Mouse (Mus musculus) midbrain, embryonic 11.5 days (tissue): ENCODE results near the gene Mrpl14. TPM values are rescaled to one million over a fixed set of nuclear protein-coding genes. Genes with fewer than 3 reads are reported as not detected.
A peak's percentile ranks its signal among the peaks of the same experiment; 100 is the strongest.

Experiments used
- ATAC-seq: fragments of 200-750 bp; cut with Nextera tagmentation; 2 replicates; pipeline ENCODE4 v1.8.0; 2017; ENCODE audit warnings: moderate TSS enrichment, moderate library complexity; ENCODE audit not compliant: low FRiP score
- DNase-seq: peaks from one replicate; pipeline ENCODE4 v3.0.0; 2015; ENCODE audit warnings: low spot score; ENCODE audit errors: missing footprints
- H3K27ac ChIP-seq: fragments of 300-500 bp; sonication (generic); 2 replicates; pipeline ENCODE4 v1.5.1; 2014; ENCODE audit warnings: low read depth, low read length
- H3K27me3 ChIP-seq: fragments of 300-500 bp; sonication (generic); 2 replicates; pipeline ENCODE4 v1.6.1; 2014; ENCODE audit warnings: mild to moderate bottlenecking, low read length, moderate library complexity, mixed read lengths; ENCODE audit not compliant: control insufficient read depth, insufficient read depth
- H3K36me3 ChIP-seq: fragments of 300-500 bp; sonication (generic); 2 replicates; pipeline ENCODE4 v1.6.1; 2014; ENCODE audit warnings: mild to moderate bottlenecking, low read length, moderate library complexity, mixed read lengths; ENCODE audit not compliant: control insufficient read depth, insufficient read depth
- H3K4me1 ChIP-seq: fragments of 300-500 bp; sonication (generic); 2 replicates; pipeline ENCODE4 v1.6.1; 2014; ENCODE audit warnings: low read length; ENCODE audit not compliant: control insufficient read depth, insufficient read depth
- H3K4me2 ChIP-seq: fragments of 300-500 bp; sonication (generic); 2 replicates; pipeline ENCODE4 v1.6.1; 2014; ENCODE audit warnings: mild to moderate bottlenecking, moderate library complexity
- H3K4me3 ChIP-seq: fragments of 300-500 bp; sonication (generic); 2 replicates; pipeline ENCODE4 v1.5.1; 2014; ENCODE audit warnings: low read depth, low read length
- H3K9ac ChIP-seq: fragments of 300-500 bp; sonication (generic); 2 replicates; pipeline ENCODE4 v1.6.1; 2014; ENCODE audit warnings: low read length
- H3K9me3 ChIP-seq: fragments of 300-500 bp; sonication (generic); 2 replicates; pipeline ENCODE4 v1.6.1; 2016; ENCODE audit warnings: low read length; ENCODE audit not compliant: control insufficient read depth
- WGBS: fragments of 180-500 bp; shearing (Covaris S2); extraction: QIAGEN DNeasy Blood & Tissue Kit; methylation state at CpG from one replicate; pipeline ENCODE4 v1.1.7; 2014; 5-methylcytosine and 5-hydroxymethylcytosine counted together
- polyA plus RNA-seq: library from polyadenylated mRNA; unstranded; fragments of >200 nt; fragmentation: Nextera tagmentation; extraction: Ambion mirVana; gene quantifications from 2 replicates; pipeline ENCODE4 v1.2.1, GENCODE M21; 2014

Mrpl14 gene
- polyA plus RNA-seq, 1 experiment from 2014 or later, result 114 TPM

- H3K4me3 ChIP-seq, result no peak overlapping the region
- no peak overlapping the region for H3K9ac ChIP-seq
- ATAC-seq (no peak), DNase-seq (no peak)
- no peak overlapping the region for H3K27ac ChIP-seq
- no peak overlapping the region for H3K4me2 ChIP-seq
- H3K9me3 ChIP-seq, result no peaks in the 10 kb centered on the region
- 69% methylated on average over 7 of the region's 7 CpGs for WGBS
- no peaks in the 10 kb centered on the region for H3K36me3 ChIP-seq
- H3K4me1 ChIP-seq, result peaks cover 6% of the 10 kb centered on the region
- H3K27me3 ChIP-seq, result no peaks in the 10 kb centered on the region
Observed at GRCm38 (mm10) chr17:45726249-45726648, 40.1 kb downstream of the Mrpl14 start.

GRCm38 (mm10) chr17:45727481-45727880 is 41.4 kb downstream of the Mrpl14 start:
- H3K27me3 ChIP-seq, result peaks cover 3% of the 10 kb centered on the region
- H3K4me3 ChIP-seq, result no peak overlapping the region
- no peak overlapping the region for H3K9ac ChIP-seq
- no peak overlapping the region for H3K4me2 ChIP-seq
- H3K4me1 ChIP-seq, result peaks cover 6% of the 10 kb centered on the region
- H3K9me3 ChIP-seq, result no peaks in the 10 kb centered on the region
- H3K27ac ChIP-seq, result no peak overlapping the region
- no peak for DNase-seq
- no peaks in the 10 kb centered on the region for H3K36me3 ChIP-seq
- no peak for ATAC-seq
- WGBS, result 83% methylated on average over 2 of the region's 2 CpGs

GRCm38 (mm10) chr17:45727983-45728723 is 42.0 kb downstream of the Mrpl14 start:
- H3K27ac ChIP-seq, result no peak overlapping the region
- peaks cover 9% of the 10 kb centered on the region for H3K27me3 ChIP-seq
- H3K9me3 ChIP-seq, result no peaks in the 10 kb centered on the region
- H3K4me2 ChIP-seq, result no peak overlapping the region
- no peaks in the 10 kb centered on the region for H3K36me3 ChIP-seq
- 56% methylated on average over 8 of the region's 8 CpGs for WGBS
- no peak overlapping the region for H3K9ac ChIP-seq
- no peak for ATAC-seq
- no peak for DNase-seq
- H3K4me3 ChIP-seq, result no peak overlapping the region
- H3K4me1 ChIP-seq, result peaks cover 6% of the 10 kb centered on the region

GRCm38 (mm10) chr17:45729387-45729786 is 43.3 kb downstream of the Mrpl14 start:
- no peak overlapping the region for H3K27ac ChIP-seq
- no peaks in the 10 kb centered on the region for H3K9me3 ChIP-seq
- 62% methylated on average over 10 of the region's 10 CpGs for WGBS

GRCm38 (mm10) chr17:45730696-45731095 is 44.6 kb downstream of the Mrpl14 start:
- H3K9me3 ChIP-seq, result no peaks in the 10 kb centered on the region
- ATAC-seq, result no peak
- no peaks in the 10 kb centered on the region for H3K36me3 ChIP-seq
- DNase-seq, result no peak
- 73% methylated on average over 4 of the region's 4 CpGs for WGBS
- H3K27me3 ChIP-seq, result peaks cover 13% of the 10 kb centered on the region
- no peak overlapping the region for H3K4me3 ChIP-seq
- no peak overlapping the region for H3K4me2 ChIP-seq
- peaks cover 21% of the 10 kb centered on the region for H3K4me1 ChIP-seq
- H3K27ac ChIP-seq, result no peak overlapping the region
- H3K9ac ChIP-seq, result no peak overlapping the region

More at GRCm38 (mm10) chr17:45729387-45729786, 43.3 kb downstream of the Mrpl14 start:
- H3K4me1 ChIP-seq, result peaks cover 11% of the 10 kb centered on the region
- H3K4me2 ChIP-seq, result no peak overlapping the region
- ATAC-seq (no peak), DNase-seq (no peak)
- no peaks in the 10 kb centered on the region for H3K36me3 ChIP-seq
- H3K9ac ChIP-seq, result no peak overlapping the region
- H3K4me3 ChIP-seq, result no peak overlapping the region
- peaks cover 13% of the 10 kb centered on the region for H3K27me3 ChIP-seq

- 28% methylated on average over 9 of the region's 9 CpGs for WGBS
- no peak overlapping the region for H3K27ac ChIP-seq
- peak; percentile 99 for DNase-seq
Observed at GRCm38 (mm10) chr17:45731172-45731864, 45.2 kb downstream of the Mrpl14 start.

GRCm38 (mm10) chr17:45733038-45733734 is 47.1 kb downstream of the Mrpl14 start:
- peak overlapping the region; percentile 71 for H3K9ac ChIP-seq
- DNase-seq (no peak), ATAC-seq (no peak)
- peak overlapping the region; percentile 28; the same call in 1 of the 2 replicates for H3K4me3 ChIP-seq
- WGBS, result 75% methylated on average over 19 of the region's 19 CpGs
- H3K27me3 ChIP-seq, result peaks cover 13% of the 10 kb centered on the region
- peak overlapping the region; percentile 63 for H3K4me2 ChIP-seq
- no peaks in the 10 kb centered on the region for H3K36me3 ChIP-seq
- H3K9me3 ChIP-seq, result no peaks in the 10 kb centered on the region
- H3K4me1 ChIP-seq, result peaks cover 32% of the 10 kb centered on the region
- no peak overlapping the region for H3K27ac ChIP-seq

More at GRCm38 (mm10) chr17:45731172-45731864, 45.2 kb downstream of the Mrpl14 start:
- peak; percentile 8; the same call in 1 of the 2 replicates for ATAC-seq
- no peak overlapping the region for H3K4me3 ChIP-seq
- no peak overlapping the region for H3K4me2 ChIP-seq
- no peak overlapping the region for H3K9ac ChIP-seq
- H3K36me3 ChIP-seq, result no peaks in the 10 kb centered on the region
- peaks cover 13% of the 10 kb centered on the region for H3K27me3 ChIP-seq
- peaks cover 27% of the 10 kb centered on the region for H3K4me1 ChIP-seq
- no peaks in the 10 kb centered on the region for H3K9me3 ChIP-seq

GRCm38 (mm10) chr17:45733735-45734301 is 47.7 kb downstream of the Mrpl14 start, which contains the start of gene 1600014C23Rik:
Gene 1600014C23Rik (minus strand): TSS chr17:45733844.
- Histone ChIP-seq H3K36me3 (no peaks in the 10 kb centered on the region), H3K4me1 (peaks cover 32% of the 10 kb centered on the region), H3K4me2 (peak within 1 kb of the TSS; percentile 63), H3K4me3 (peak within 1 kb of the TSS; percentile 28), H3K27me3 (peaks cover 13% of the 10 kb centered on the region), H3K27ac (no peak within 1 kb of the TSS), H3K9me3 (no peaks in the 10 kb centered on the region), H3K9ac (peak within 1 kb of the TSS; percentile 71)
- DNase-seq (peak; percentile 95), ATAC-seq (no peak)
- 1% methylated on average over 28 of the region's 41 CpGs for WGBS
